Mouse (Mus musculus) thymus, postnatal 10 days (tissue): ENCODE results near the gene Socs3.
A peak's percentile ranks its signal among the peaks of the same experiment; 100 is the strongest.

ENCODE experiments used
- DNase-seq, 2 experiments: peaks; one replicate each; pipeline ENCODE4 v3.0.0; 2021; ENCODE audit warnings: low spot score in 2 of 2

Socs3 gene

DNA sequence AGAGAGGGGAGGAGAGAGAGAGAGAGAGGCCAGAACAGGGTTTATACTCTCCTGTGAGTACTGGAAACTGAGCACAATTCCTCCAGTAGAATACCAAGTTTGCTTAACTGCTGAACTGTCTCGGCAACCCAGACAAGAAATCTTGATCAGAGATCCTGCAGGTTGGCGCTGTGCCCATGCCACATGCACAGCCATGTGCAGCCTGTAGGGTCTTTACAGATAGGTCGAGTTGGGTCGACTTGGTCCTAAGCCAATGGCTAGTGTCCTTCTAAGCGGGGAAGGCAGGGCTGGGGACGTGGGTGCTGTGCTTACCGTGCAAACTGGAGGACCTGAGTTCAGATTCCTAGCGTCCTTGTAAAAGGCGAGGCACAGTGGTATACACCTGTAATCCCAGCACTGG lies 15.0 kb downstream of the Socs3 start:
- no peak for DNase-seq

DNA sequence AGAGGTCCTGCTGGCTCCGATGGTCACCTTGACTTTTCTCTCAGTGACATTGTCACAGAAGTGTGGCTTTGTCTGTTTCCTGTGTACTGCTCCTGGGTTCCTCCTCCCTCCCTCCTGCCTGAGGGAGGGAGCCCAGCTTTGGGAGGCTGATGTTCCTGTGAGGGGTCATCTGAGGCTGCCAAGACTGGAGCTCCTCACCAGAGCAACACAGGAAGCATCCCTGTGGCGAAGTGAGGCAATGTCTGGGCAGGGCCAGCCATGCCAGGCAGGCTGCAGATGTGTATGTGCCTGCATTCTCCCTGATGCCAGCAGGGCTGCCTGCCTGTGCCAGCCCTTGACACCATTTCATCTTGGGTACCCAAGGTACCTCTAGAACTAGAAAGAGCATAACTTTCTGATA lies 15.8 kb downstream of the Socs3 start:
- DNase-seq, result no peak

GRCm38 (mm10) chr11:117952174-117952933 lies 17.5 kb downstream of the Socs3 start:
- peak; percentile 92 to 93 for DNase-seq

DNA sequence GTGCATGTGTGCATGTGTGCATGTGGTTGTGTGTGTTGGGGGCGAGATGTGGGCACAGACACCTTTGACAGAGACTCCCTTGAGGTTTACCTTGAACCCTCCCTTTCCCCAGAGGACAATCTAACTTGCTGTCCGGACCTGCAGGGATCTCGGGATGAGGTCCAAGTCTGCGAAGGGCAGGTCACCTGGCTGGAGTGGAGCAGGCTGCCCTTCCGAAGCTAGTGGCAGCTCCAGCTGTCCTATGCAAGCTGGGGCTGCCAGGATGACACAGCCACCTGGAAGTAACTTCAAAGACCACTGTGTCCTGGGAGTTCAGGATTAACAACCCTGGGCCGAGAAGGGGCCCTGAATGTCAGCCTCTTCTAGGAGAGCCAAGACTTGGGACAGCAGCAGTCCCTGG lies 18.5 kb downstream of the Socs3 start:
- DNase-seq, result no peak

- DNase-seq, result no peak
Observed at GRCm38 (mm10) chr11:117949392-117950091, 20.3 kb downstream of the Socs3 start.

DNA sequence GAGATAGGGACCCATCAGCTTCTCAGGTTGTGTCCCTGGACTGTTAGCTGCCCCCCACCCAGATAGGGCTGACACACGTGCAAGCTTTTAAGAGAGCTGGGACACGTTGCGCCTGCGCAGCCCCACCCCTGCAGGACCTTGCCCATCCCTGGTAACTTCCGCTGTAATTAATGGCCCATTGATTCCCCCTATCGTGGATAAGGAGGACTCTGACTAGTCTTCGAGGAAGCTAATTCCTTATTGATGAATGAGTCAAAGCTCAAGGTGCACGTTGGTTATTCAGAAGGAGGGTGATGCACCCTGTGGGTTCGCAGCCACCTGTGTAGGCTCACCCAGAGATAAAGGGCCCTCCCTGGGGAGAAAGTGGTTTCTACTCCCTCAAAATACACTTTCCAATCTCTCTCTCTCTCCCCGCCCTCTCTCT lies 22.8 kb downstream of the Socs3 start:
- no peak for DNase-seq

DNA sequence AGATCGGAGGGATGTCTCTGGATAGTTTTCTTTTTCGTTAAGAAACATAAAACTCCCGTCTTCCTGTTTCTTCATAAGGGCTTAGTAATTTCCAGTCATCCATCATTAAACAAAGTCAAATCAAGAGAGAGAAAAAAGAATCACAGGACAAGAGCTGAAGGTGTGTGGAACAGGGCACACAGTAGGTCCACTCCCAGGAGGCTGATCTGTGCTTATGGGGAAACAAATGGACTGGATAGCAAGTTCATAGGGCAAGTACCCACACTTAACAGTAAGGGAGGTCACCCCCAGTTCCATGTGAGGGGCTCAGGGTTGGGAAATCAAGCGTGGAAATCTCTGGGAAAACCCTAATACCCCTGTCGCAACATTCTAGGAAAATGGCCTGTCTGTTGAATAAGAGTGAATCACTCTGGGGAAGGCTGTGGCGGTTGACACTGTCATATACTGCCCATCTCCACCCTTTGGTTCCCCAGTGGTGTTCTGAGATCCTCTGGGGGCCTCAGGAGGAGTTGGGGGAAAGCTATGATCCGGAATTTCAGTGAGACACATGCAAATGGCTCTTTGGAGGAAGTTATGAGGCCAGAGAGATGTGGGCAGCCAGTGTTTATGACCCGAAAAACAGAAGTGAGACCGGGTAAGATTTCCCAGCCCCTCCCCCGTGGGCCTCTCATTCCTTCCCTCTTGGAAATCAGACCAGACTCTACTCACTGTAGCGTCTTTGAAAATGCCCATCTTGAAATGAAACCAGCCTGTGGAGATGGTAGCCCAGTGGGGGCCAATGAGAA lies 23.5 kb downstream of the Socs3 start:
- DNase-seq, result no peak

GRCm38 (mm10) chr11:117941848-117942247 lies 28.0 kb downstream of the Socs3 start:
- no peak for DNase-seq

DNA sequence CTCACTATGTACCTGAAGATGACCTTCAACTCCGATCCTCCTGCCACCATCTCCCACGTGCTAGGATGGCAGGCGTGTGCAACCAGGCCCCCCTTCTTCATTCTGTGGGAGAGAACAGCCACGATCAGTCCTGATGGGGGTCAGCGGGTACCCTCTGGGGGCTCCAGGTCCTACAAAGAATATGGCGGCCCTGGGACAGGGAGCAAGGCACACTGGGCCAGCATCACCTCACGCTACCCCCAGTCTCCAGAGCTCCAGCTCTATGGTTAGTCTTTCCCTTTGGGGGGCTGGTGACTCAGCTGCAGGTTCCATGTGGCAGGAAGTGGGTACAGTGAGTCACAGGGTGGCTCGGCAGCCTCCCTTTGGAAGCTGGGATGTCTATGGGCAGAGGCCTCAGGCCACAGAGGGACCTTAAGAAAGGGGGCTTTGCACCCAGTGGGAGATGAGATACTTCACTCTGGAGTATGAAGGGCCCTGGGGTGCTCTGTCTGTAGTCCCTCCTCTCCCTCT lies 28.5 kb downstream of the Socs3 start:
- DNase-seq, result no peak

DNA sequence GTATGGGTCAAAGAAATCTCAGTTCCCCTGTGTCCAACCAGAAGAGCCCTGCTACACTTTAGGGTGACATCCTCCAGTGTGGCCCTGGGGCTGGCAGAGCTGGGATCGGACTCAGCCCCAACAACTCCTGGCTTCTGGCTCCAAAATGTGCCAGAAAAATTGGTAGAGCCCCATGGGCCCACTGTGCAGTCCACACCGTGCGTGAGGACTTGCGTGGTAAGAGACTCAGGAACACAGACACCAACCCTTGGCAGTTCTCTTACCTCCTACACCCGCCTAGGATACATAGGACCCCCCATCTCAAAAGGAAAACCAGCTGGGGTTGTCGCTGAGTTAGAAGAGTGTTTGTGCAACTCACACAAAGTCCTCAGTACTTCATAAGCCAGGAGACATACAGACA lies 29.0 kb downstream of the Socs3 start:
- DNase-seq, result no peak

DNA sequence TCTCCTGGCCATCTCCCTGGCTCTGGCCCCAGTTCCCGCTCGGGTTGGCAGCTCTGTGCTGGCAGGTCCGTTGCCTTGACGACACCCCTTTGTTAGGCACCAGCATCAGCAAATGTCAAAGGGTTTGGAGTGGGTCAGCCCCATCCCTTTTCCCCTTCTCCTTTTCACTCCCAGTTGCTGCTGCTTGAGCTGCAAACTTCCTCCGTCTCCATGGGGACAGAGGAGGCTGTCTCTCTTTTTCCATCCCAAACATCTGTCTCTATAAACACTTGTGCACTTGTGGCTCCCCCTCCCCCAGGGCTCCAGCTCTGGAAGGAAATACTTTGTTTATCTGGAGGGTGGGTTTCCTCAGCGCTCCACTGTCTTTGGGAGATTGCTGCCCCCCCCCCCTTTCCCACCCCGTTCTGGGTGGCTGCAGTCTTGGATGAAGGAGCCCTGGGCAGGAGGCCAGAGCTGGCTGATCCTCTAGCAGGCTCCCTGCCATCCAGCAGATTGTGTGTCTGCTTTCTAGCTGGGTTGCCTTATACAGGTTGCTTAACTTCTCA lies 30.0 kb downstream of the Socs3 start:
- DNase-seq, result no peak

DNA sequence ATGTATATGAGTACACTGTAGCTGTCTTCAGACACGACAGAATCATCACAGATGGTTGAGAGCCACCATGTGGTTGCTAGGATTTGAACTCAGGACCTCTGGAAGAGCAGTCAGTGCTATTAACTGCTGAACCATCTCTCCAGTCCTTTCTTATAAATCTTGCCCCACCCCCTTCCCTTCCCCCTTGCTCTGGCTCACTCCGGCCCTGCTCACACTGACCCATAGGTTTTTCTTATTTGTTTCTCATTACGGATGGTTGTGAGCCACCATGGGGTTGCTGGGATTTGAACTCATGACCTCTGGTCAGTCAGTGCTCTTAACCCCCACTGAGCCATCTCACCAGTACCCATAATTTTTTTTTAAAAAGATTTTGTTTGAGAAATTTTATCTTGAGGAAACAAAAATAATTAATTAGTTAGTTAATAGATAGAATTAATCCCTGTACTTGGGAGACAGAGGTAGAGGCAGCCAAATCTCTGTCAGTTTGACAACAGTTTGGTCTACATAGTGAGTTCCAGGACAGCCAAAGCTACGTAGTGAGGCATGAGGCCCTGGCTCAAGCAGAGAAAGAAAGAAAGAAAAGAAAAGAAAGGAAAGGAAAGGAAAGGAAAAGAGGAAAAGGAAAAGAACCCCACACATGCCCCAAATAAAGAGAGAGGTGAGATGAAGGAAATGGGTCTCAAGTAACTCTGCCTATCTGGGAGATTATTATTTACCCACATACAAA lies 30.7 kb downstream of the Socs3 start:
- DNase-seq, result no peak

DNA sequence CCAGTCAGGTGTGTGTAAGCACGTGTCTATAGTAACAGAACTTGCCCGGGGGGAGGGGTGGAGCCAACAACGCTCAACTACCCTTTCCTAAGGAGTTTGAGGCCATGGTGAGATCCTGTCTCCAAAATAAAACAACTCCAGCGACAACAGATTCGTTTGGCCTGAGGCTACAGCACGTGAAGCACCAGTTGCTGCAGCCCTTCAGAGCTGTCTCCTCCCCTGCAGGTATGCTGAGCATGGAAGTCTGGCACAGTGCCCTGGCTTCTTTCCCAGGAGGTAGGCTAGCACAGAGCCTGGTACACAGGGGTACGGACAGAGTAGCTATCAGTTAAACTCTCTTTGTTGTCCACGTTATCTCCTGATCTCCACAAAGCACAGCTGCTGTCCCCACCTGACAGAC lies 33.6 kb downstream of the Socs3 start:
- DNase-seq, result no peak

GRCm38 (mm10) chr11:117935616-117936015 lies 34.2 kb downstream of the Socs3 start:
- no peak for DNase-seq

GRCm38 (mm10) chr11:117934576-117935368 lies 35.1 kb downstream of the Socs3 start:
- no peak for DNase-seq

- no peak for DNase-seq
Observed at GRCm38 (mm10) chr11:117934168-117934567, 35.7 kb downstream of the Socs3 start.

DNA sequence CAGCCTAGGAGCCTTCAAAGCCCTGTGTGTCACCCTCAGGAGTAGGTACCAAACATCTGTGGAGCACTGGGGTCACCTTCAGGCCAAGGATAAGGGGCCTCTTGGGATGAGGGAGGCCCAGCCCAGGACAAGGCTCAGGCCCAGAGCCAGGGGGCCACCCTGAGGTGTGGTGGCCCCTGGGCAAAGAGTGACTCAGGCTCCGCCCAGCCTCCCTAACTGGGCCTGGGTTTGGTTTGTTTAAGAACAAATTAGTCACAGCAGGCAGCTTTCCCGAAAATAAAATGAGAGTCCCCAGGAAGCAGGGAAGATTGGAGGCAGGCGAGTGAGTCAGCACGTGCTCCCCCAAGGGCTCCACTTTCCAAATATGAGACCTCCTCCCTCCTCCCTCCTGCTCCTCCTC lies 37.7 kb downstream of the Socs3 start:
- DNase-seq, result no peak

DNA sequence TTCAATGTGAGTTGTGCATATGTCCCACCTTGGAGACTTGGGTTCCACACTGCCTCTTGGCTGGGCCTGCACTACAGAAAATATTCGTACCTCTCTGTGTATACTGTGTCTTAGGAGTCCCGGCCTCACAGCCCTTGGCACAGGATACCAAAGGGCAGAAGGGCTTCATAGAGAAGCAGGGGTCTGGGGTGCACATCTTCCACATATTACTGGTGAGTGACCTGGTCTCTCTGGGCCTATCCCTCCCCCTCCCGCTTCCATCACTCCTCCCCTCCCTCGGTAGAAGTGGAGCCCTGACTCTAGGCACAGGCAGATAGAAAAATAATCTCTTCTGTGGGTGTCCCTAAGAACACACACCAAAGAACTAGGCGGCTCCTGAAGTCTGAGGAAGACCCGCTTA lies 38.3 kb downstream of the Socs3 start:
- no peak for DNase-seq

- peak; percentile 51 to 64 for DNase-seq
Observed at GRCm38 (mm10) chr11:117930781-117931338, 39.0 kb downstream of the Socs3 start.

GRCm38 (mm10) chr11:117925541-117925940 lies 44.3 kb downstream of the Socs3 start:
- no peak for DNase-seq
